Mouse (Mus musculus) heart, embryonic 16.5 days (tissue): Measurements from ENCODE around the gene Dusp12. TPM values are rescaled to one million over a fixed set of nuclear protein-coding genes. Genes with fewer than 3 reads are reported as not detected.
A peak's percentile ranks its signal among the peaks of the same experiment; 100 is the strongest.

Experiments used
- ATAC-seq: fragments of 200-750 bp; cut with Nextera tagmentation; replicated peaks from 2 replicates; pipeline ENCODE4 v1.8.0; 2017; ENCODE audit warnings: moderate number of reproducible peaks; ENCODE audit not compliant: insufficient read depth, low FRiP score; ENCODE audit errors: extremely low read depth
- H3K27ac ChIP-seq: fragments of 300-500 bp; sonication (generic); 2 replicates; pipeline ENCODE4 v1.5.1; 2014; ENCODE audit warnings: mild to moderate bottlenecking, low read length, control low read depth, moderate library complexity
- H3K27me3 ChIP-seq: fragments of 300-500 bp; sonication (generic); 2 replicates; pipeline ENCODE4 v1.6.1; 2014; ENCODE audit warnings: low read length, mixed read lengths; ENCODE audit not compliant: control insufficient read depth, insufficient read depth
- H3K36me3 ChIP-seq: fragments of 300-500 bp; sonication (generic); 2 replicates; pipeline ENCODE4 v1.6.1; 2014; ENCODE audit not compliant: control insufficient read depth, insufficient read depth
- H3K4me1 ChIP-seq: fragments of 300-500 bp; sonication (generic); 2 replicates; pipeline ENCODE4 v1.6.1; 2014; ENCODE audit warnings: low read length, mixed read lengths; ENCODE audit not compliant: control insufficient read depth, insufficient read depth
- H3K4me2 ChIP-seq: fragments of 300-500 bp; sonication (generic); 2 replicates; pipeline ENCODE4 v1.6.1; 2014; ENCODE audit warnings: low read depth, mild to moderate bottlenecking, control low read depth, low read length
- H3K4me3 ChIP-seq: fragments of 300-500 bp; sonication (generic); 2 replicates; pipeline ENCODE4 v1.5.1; 2014; ENCODE audit warnings: mild to moderate bottlenecking, control low read depth, low read length
- H3K9ac ChIP-seq: fragments of 300-500 bp; sonication (generic); 2 replicates; pipeline ENCODE4 v1.6.1; 2014; ENCODE audit warnings: low read length, control low read depth
- H3K9me3 ChIP-seq: fragments of 300-500 bp; sonication (generic); replicated peaks from 2 replicates; pipeline ENCODE4 v1.6.1; 2016; ENCODE audit warnings: low read length; ENCODE audit not compliant: control insufficient read depth
- WGBS: fragments of 180-500 bp; shearing (Covaris S2); extraction: QIAGEN DNeasy Blood & Tissue Kit; methylation state at CpG from one replicate; pipeline ENCODE4 v1.1.7; 2014; 5-methylcytosine and 5-hydroxymethylcytosine counted together
- polyA plus RNA-seq: library from polyadenylated mRNA; unstranded; fragments of >200 nt; fragmentation: Nextera tagmentation; extraction: Ambion mirVana; gene quantifications from 2 replicates; pipeline ENCODE4 v1.2.1, GENCODE M21; 2015

Dusp12 gene
- polyA plus RNA-seq, 1 experiment from 2014 or later: 22.1 TPM

- no peak for ATAC-seq
- WGBS: 50% methylated on average over 5 of the region's 5 CpGs
- no peaks in the 10 kb centered on the region for H3K9me3 ChIP-seq
- peaks cover 9% of the 10 kb centered on the region for H3K4me1 ChIP-seq
- no peak overlapping the region for H3K27ac ChIP-seq
- H3K4me2 ChIP-seq: no peak overlapping the region
- no peak overlapping the region for H3K4me3 ChIP-seq
- H3K27me3 ChIP-seq: peaks cover 32% of the 10 kb centered on the region
- no peaks in the 10 kb centered on the region for H3K36me3 ChIP-seq
- H3K9ac ChIP-seq: no peak overlapping the region
Measured at GRCm38 (mm10) chr1:170903485-170903884, 18.1 kb upstream of the Dusp12 start.

GRCm38 (mm10) chr1:170901536-170902238 is 16.3 kb upstream of the Dusp12 start:
- peak overlapping the region; percentile 53; the same call in 1 of the 2 replicates for H3K4me2 ChIP-seq
- H3K9me3 ChIP-seq: no peaks in the 10 kb centered on the region
- no peaks in the 10 kb centered on the region for H3K36me3 ChIP-seq
- no peak overlapping the region for H3K4me3 ChIP-seq
- WGBS: 31% methylated on average over 10 of the region's 10 CpGs
- no peak overlapping the region for H3K27ac ChIP-seq
- H3K4me1 ChIP-seq: no peaks in the 10 kb centered on the region
- no peak; the same call in 1 of the 2 replicates for ATAC-seq
- peaks cover 16% of the 10 kb centered on the region for H3K27me3 ChIP-seq
- no peak overlapping the region for H3K9ac ChIP-seq

- no peak; the same call in 1 of the 2 replicates for ATAC-seq
- Histone ChIP-seq H3K27me3 (peaks cover 9% of the 10 kb centered on the region; the same call in 1 of the 2 replicates), H3K4me2 (peak overlapping the region; percentile 53), H3K4me3 (no peak overlapping the region), H3K36me3 (no peaks in the 10 kb centered on the region), H3K9ac (no peak overlapping the region), H3K27ac (no peak overlapping the region), H3K4me1 (no peaks in the 10 kb centered on the region), H3K9me3 (no peaks in the 10 kb centered on the region)
- 27% methylated on average over 10 of the region's 10 CpGs for WGBS
Measured at GRCm38 (mm10) chr1:170900799-170901467, 15.6 kb upstream of the Dusp12 start.

- H3K27ac ChIP-seq: no peak overlapping the region
Measured at GRCm38 (mm10) chr1:170898413-170899075, 13.2 kb upstream of the Dusp12 start.

GRCm38 (mm10) chr1:170896651-170897281 is 11.4 kb upstream of the Dusp12 start:
- Histone ChIP-seq H3K36me3 (no peaks in the 10 kb centered on the region), H3K27ac (no peak overlapping the region), H3K9ac (no peak overlapping the region), H3K27me3 (0 out of 2 replicates have a peak, but pooled peaks cover 3% of the 10 kb centered on the region), H3K4me2 (no peak overlapping the region), H3K4me1 (no peaks in the 10 kb centered on the region), H3K9me3 (no peaks in the 10 kb centered on the region), H3K4me3 (no peak overlapping the region)
- no peak for ATAC-seq
- 74% methylated on average over 5 of the region's 5 CpGs for WGBS

More at GRCm38 (mm10) chr1:170898413-170899075, 13.2 kb upstream of the Dusp12 start:
- Histone ChIP-seq H3K27me3 (0 out of 2 replicates have a peak, but pooled peaks cover 3% of the 10 kb centered on the region), H3K4me2 (no peak overlapping the region), H3K9ac (no peak overlapping the region), H3K4me1 (no peaks in the 10 kb centered on the region), H3K4me3 (no peak overlapping the region), H3K9me3 (no peaks in the 10 kb centered on the region), H3K36me3 (no peaks in the 10 kb centered on the region)
- WGBS: 53% methylated on average over 16 of the region's 16 CpGs
- ATAC-seq: no peak

- ATAC-seq: no peak
- WGBS: 58% methylated on average over 9 of the region's 9 CpGs
Measured at GRCm38 (mm10) chr1:170894603-170895602, 9.6 kb upstream of the Dusp12 start.

GRCm38 (mm10) chr1:170892279-170892678 is 6.9 kb upstream of the Dusp12 start:
- H3K36me3 ChIP-seq: no peaks in the 10 kb centered on the region
- ATAC-seq: no peak
- H3K9me3 ChIP-seq: no peaks in the 10 kb centered on the region
- no peaks in the 10 kb centered on the region for H3K27me3 ChIP-seq
- H3K27ac ChIP-seq: no peak overlapping the region
- no peak overlapping the region for H3K4me2 ChIP-seq
- H3K4me1 ChIP-seq: no peaks in the 10 kb centered on the region
- H3K9ac ChIP-seq: no peak overlapping the region
- WGBS: 42% methylated on average over 1 of the region's 1 CpGs
- no peak overlapping the region for H3K4me3 ChIP-seq

More at GRCm38 (mm10) chr1:170894603-170895602, 9.6 kb upstream of the Dusp12 start:
- H3K27me3 ChIP-seq: 0 out of 2 replicates have a peak, but pooled peaks cover 3% of the 10 kb centered on the region
- no peaks in the 10 kb centered on the region for H3K36me3 ChIP-seq
- H3K9ac ChIP-seq: no peak overlapping the region
- no peak overlapping the region for H3K4me2 ChIP-seq
- no peak overlapping the region for H3K27ac ChIP-seq
- H3K4me3 ChIP-seq: no peak overlapping the region
- no peaks in the 10 kb centered on the region for H3K9me3 ChIP-seq
- H3K4me1 ChIP-seq: no peaks in the 10 kb centered on the region

- no peaks in the 10 kb centered on the region for H3K9me3 ChIP-seq
- H3K9ac ChIP-seq: no peak overlapping the region
- 52% methylated on average over 2 of the region's 2 CpGs for WGBS
- no peaks in the 10 kb centered on the region for H3K36me3 ChIP-seq
- no peak overlapping the region for H3K4me3 ChIP-seq
- H3K4me2 ChIP-seq: no peak overlapping the region
- ATAC-seq: no peak
- no peaks in the 10 kb centered on the region for H3K27me3 ChIP-seq
- no peaks in the 10 kb centered on the region for H3K4me1 ChIP-seq
- no peak overlapping the region for H3K27ac ChIP-seq
Measured at GRCm38 (mm10) chr1:170891646-170892045, 6.3 kb upstream of the Dusp12 start.
